Comparison of ENCODE assay signal across 23 mouse cellular contexts in genomic region chr3:36067731-36068130, GRCm38 (mm10). TPM values are rescaled to one million over a fixed set of nuclear protein-coding genes. Genes with fewer than 3 reads are reported as not detected.
"Had no signal": no experiment of that assay in that cellular context is flagged by ENCODE, and none has a peak within 500 bp of the region (broad histone marks: within the 10 kb centered on the region; RNA-seq: fewer than 3 reads in every experiment).

No protein-coding gene starts in this region.

- H3K27me3 ChIP-seq: megakaryocyte, embryonic 14.5 days had no signal

- H3K27ac ChIP-seq: kidney, postnatal 0 days; liver, embryonic 15.5 days; macrophage; midbrain, embryonic 15.5 days; neural tube, embryonic 13.5 days had no signal

- H3K9me3 ChIP-seq: liver, embryonic 15.5 days; megakaryocyte, embryonic 14.5 days; midbrain, embryonic 15.5 days; neural tube, embryonic 13.5 days had no signal

- ATAC-seq: intestine, embryonic 16.5 days; midbrain, embryonic 15.5 days had no signal

- H3K9ac ChIP-seq: liver, embryonic 15.5 days; lung, embryonic 14.5 days; midbrain, embryonic 15.5 days had no signal

- DNase-seq: kidney, adult 8-10 months; kidney, postnatal 36 days; layer of hippocampus, adult 9-11 months; layer of hippocampus, postnatal 36 days; lung, embryonic 14.5 days; lung, postnatal 14 days; retina, postnatal 1 day; right cerebral cortex, postnatal 4 days; spleen, adult 18-20 months had no signal

RNA-seq across cellular contexts. Expression of gene Ccdc144b, which starts 14.4 kb away (rescaled TPM):
- total RNA-seq: layer of hippocampus, adult 18-20 months; layer of hippocampus, postnatal 36 days; left cerebral cortex, adult 8-10 months; left cerebral cortex, postnatal 36 days; monocyte, adult 5-6 weeks had no signal
- polyA plus RNA-seq: intestine, embryonic 16.5 days; kidney, postnatal 0 days; limb, embryonic 14.5 days; liver, embryonic 11.5 days; liver, embryonic 15.5 days; lung, embryonic 14.5 days; macrophage; midbrain, embryonic 15.5 days; neural tube, embryonic 13.5 days; stomach, embryonic 14.5 days had no signal
